Mouse (Mus musculus): ENCODE measurements around the gene Frmd4b. TPM values are rescaled to one million over a fixed set of nuclear protein-coding genes. Genes with fewer than 3 reads are reported as not detected.

Frmd4b gene
- polyA plus RNA-seq (2015; fragmentation: Nextera tagmentation; extraction: Ambion mirVana) = 9.5 and 10.6 TPM in 2 replicates

DNA sequence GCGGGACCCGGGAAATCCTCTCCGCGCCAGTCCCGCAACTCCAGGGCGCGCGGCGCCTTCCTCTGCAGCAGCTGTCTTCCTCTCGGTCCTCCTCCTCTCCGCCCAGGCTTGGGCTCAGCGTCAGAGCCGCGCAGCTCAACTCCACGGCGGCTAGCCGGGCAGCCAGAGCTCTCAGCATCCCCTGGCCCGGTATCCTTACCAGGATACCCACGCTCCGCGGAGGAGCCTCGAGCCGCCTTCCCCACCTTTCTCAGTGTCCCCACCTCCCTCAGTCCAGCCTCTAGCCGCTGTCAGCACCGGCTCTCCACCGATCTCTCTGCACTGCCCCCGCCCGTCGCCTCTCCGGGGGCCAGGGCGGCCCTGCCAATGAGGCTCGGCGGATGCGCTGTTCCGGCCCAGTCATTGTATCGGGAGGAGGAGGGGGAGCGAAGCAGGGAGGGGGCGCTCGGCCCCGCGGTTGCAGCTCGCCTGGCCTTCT, at the start of gene Frmd4b:
Frmd4b (minus strand) TSS at position 276 of the 478 bp plus-strand sequence.
- Histone ChIP-seq H3K4me1 (ENCODE audit: control insufficient read depth, insufficient read depth, low read length) (peaks cover 12% of the 10 kb centered on the region), H3K9me3 (ENCODE audit: control insufficient read depth, low read length) (no peaks in the 10 kb centered on the region), H3K4me3 (ENCODE audit: low read length) (peak within 1 kb of the TSS; percentile 67), H3K27ac (ENCODE audit: low read length) (peak within 1 kb of the TSS; percentile 23), H3K9ac (ENCODE audit: low read depth, low read length) (peak within 1 kb of the TSS; percentile 66), H3K27me3 (replicated peaks; ENCODE audit: control insufficient read depth, insufficient read depth, low read length) (peaks cover 13% of the 10 kb centered on the region), H3K36me3 (ENCODE audit: control insufficient read depth, insufficient read depth, low read length) (no peaks in the 10 kb centered on the region), H3K4me2 (ENCODE audit: low read depth, low read length) (peak within 1 kb of the TSS; percentile 95)
- ATAC-seq = peak; percentile 86
- WGBS = under 1% methylated on average over 42 of the region's 42 CpGs

DNA sequence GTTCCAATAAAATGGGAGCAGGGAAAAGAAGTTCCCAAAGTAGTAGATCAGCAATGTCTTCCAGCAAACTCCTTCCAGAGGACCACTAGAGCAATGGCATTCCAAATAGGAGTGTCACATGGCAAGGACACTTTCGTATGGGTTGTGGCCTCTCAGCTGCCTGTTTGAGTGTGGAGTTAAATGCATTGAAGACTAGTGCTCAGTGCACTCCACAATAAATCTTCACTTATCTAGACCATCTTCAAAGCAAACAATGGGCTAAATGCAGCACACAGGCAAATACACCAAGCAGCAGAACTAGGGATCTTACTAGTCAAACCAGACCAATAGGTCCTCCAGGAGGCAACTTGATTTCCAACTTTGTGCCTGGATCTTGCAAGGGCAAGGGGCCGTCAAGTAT, 49.1 kb upstream of the Frmd4b start:
- Histone ChIP-seq H3K9me3 (ENCODE audit: control insufficient read depth, low read length) (no peaks in the 10 kb centered on the region), H3K4me1 (ENCODE audit: control insufficient read depth, insufficient read depth, low read length) (no peaks in the 10 kb centered on the region), H3K36me3 (ENCODE audit: control insufficient read depth, insufficient read depth, low read length) (no peaks in the 10 kb centered on the region), H3K27me3 (replicated peaks; ENCODE audit: control insufficient read depth, insufficient read depth, low read length) (no peaks in the 10 kb centered on the region), H3K4me2 (ENCODE audit: low read depth, low read length) (no peak overlapping the region), H3K4me3 (ENCODE audit: low read length) (no peak overlapping the region), H3K27ac (ENCODE audit: low read length) (no peak overlapping the region), H3K9ac (ENCODE audit: low read depth, low read length) (no peak overlapping the region)
- no peak for ATAC-seq
- WGBS = 13% methylated on average over 2 of the region's 2 CpGs

DNA sequence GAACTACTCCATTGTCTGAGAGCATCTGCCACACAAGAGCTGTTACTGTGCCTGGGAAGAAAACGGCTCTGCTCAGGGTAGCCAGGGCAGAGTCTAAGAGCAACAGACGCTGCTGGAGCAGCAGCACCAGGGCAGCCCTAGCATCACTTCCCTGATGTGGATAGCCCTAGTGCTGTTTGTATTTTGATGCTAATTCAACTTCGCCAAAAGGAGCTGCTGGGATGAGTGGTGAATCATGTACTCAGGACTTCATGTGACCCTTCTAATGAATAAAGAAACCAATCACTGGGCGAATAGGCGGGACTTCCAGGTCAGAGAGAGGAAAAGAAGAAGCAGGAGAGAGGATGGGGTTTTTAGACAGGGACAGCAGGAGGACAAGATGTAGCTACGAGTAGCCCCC, 41.6 kb upstream of the Frmd4b start:
- ATAC-seq = no peak
- Histone ChIP-seq H3K4me1 (ENCODE audit: control insufficient read depth, insufficient read depth, low read length) (no peaks in the 10 kb centered on the region), H3K27ac (ENCODE audit: low read length) (no peak overlapping the region), H3K9ac (ENCODE audit: low read depth, low read length) (no peak overlapping the region), H3K4me3 (ENCODE audit: low read length) (no peak overlapping the region), H3K4me2 (ENCODE audit: low read depth, low read length) (no peak overlapping the region), H3K36me3 (ENCODE audit: control insufficient read depth, insufficient read depth, low read length) (no peaks in the 10 kb centered on the region), H3K9me3 (ENCODE audit: control insufficient read depth, low read length) (no peaks in the 10 kb centered on the region), H3K27me3 (replicated peaks; ENCODE audit: control insufficient read depth, insufficient read depth, low read length) (no peaks in the 10 kb centered on the region)
- 85% methylated on average over 6 of the region's 6 CpGs for WGBS

DNA sequence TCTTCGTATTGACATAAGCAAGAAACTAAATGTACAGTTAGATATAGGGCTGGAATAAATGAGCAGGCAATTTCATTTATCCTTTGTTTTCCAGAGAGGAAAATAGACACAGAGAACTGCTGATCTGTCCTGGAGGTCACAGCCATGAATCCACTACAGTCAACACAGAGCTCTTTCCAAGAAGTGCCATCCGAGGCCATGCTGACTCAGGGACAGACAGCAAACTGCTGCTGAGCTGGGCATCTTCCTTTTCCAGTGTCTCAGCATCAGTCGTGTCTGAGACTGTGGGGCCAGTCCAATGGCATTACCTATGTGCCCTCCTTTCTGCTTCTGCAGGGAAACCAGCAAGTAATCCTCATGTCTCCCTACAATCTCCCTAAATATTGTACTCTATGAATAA, 38.6 kb upstream of the Frmd4b start:
- Histone ChIP-seq H3K4me3 (ENCODE audit: low read length) (no peak overlapping the region), H3K9ac (ENCODE audit: low read depth, low read length) (no peak overlapping the region), H3K4me2 (ENCODE audit: low read depth, low read length) (no peak overlapping the region), H3K27me3 (replicated peaks; ENCODE audit: control insufficient read depth, insufficient read depth, low read length) (no peaks in the 10 kb centered on the region), H3K9me3 (ENCODE audit: control insufficient read depth, low read length) (no peaks in the 10 kb centered on the region), H3K4me1 (ENCODE audit: control insufficient read depth, insufficient read depth, low read length) (no peaks in the 10 kb centered on the region), H3K27ac (ENCODE audit: low read length) (no peak overlapping the region), H3K36me3 (ENCODE audit: control insufficient read depth, insufficient read depth, low read length) (no peaks in the 10 kb centered on the region)
- no peak for ATAC-seq
- whole genome bisulfite sequencing = 83% methylated on average over 3 of the region's 3 CpGs

DNA sequence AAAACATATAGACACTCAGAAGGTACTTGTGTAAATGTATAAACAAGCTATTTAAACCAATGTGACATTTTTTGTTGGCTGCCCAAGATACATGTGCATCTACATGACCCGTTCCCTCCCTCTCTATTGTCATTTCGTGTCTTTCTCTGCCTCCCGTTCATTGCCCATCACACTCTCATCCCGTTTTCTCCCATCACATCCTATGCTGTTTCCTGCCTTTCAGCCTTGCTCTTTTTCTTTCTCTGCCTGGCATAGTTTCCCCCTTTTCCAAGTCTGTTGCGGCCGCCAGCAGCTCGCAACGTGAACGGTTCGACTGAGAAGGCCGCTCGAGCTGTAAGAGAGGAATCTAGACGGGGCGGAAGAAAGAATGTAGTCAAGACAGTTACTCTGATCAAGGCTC, 30.2 kb upstream of the Frmd4b start:
- no peak overlapping the region for H3K4me3 ChIP-seq (ENCODE audit: low read length)
- H3K4me1 ChIP-seq (ENCODE audit: control insufficient read depth, insufficient read depth, low read length) = no peaks in the 10 kb centered on the region
- no peaks in the 10 kb centered on the region for H3K9me3 ChIP-seq (ENCODE audit: control insufficient read depth, low read length)
- no peak overlapping the region for H3K4me2 ChIP-seq (ENCODE audit: low read depth, low read length)
- no peak overlapping the region for H3K9ac ChIP-seq (ENCODE audit: low read depth, low read length)
- no peaks in the 10 kb centered on the region for H3K36me3 ChIP-seq (ENCODE audit: control insufficient read depth, insufficient read depth, low read length)
- H3K27ac ChIP-seq (ENCODE audit: low read length) = no peak overlapping the region
- no peaks in the 10 kb centered on the region for H3K27me3 ChIP-seq (replicated peaks; ENCODE audit: control insufficient read depth, insufficient read depth, low read length)
- ATAC-seq = no peak
- 95% methylated on average over 14 of the region's 14 CpGs for WGBS

DNA sequence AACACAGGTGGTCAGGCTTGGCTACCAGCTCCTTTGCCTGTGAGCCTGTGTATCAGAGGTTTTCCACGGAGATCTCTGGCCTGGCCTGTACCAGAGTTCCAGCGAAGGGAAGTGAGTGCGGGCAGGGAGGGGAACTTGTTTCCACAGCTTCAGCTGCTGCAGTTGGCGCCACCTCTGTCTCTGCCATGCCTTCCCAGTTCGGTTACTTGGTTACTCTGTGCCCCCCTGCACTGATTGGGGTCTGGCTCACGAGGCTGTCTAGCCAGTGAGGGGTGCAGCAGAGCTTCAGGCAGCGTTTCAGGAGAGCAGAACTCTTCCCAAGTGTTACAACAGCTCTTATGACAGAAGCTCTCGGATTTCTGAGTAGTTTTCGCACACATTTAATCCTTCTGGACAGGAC, 6.0 kb upstream of the Frmd4b start:
- Histone ChIP-seq H3K9ac (ENCODE audit: low read depth, low read length) (no peak overlapping the region), H3K27ac (ENCODE audit: low read length) (no peak overlapping the region), H3K4me2 (ENCODE audit: low read depth, low read length) (no peak overlapping the region), H3K36me3 (ENCODE audit: control insufficient read depth, insufficient read depth, low read length) (no peaks in the 10 kb centered on the region), H3K4me3 (ENCODE audit: low read length) (no peak overlapping the region), H3K9me3 (ENCODE audit: control insufficient read depth, low read length) (no peaks in the 10 kb centered on the region), H3K27me3 (replicated peaks; ENCODE audit: control insufficient read depth, insufficient read depth, low read length) (no peaks in the 10 kb centered on the region), H3K4me1 (ENCODE audit: control insufficient read depth, insufficient read depth, low read length) (no peaks in the 10 kb centered on the region)
- WGBS = 62% methylated on average over 9 of the region's 9 CpGs
- ATAC-seq = no peak

DNA sequence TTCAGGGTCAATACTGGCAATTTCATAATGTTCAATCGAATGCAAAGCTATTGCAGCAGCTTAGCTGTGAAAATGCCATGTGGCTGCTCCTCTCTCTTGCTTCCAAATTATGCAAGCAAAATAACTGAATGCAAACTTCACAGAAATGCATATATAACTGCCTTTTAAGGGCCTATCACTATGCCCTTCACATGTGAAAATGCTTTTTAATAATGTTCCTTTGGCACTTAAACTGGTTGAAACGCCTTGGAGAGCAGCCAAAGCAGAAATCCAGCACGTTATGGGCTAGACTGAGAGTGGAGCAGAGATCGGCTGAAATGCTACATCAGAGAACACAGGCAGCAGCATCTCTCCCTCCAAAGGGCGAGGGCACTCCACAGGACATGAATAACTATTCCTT, 4.9 kb upstream of the Frmd4b start:
- ATAC-seq = no peak
- no peaks in the 10 kb centered on the region for H3K9me3 ChIP-seq (ENCODE audit: control insufficient read depth, low read length)
- 53% methylated on average over 5 of the region's 5 CpGs for WGBS
- no peak overlapping the region for H3K9ac ChIP-seq (ENCODE audit: low read depth, low read length)
- peaks cover 4% of the 10 kb centered on the region; the same call in 1 of the 2 replicates for H3K27me3 ChIP-seq (replicated peaks; ENCODE audit: control insufficient read depth, insufficient read depth, low read length)
- H3K27ac ChIP-seq (ENCODE audit: low read length) = no peak overlapping the region
- no peak overlapping the region for H3K4me2 ChIP-seq (ENCODE audit: low read depth, low read length)
- H3K4me3 ChIP-seq (ENCODE audit: low read length) = no peak overlapping the region
- peaks cover 3% of the 10 kb centered on the region; the same call in 1 of the 2 replicates for H3K4me1 ChIP-seq (ENCODE audit: control insufficient read depth, insufficient read depth, low read length)
- H3K36me3 ChIP-seq (ENCODE audit: control insufficient read depth, insufficient read depth, low read length) = no peaks in the 10 kb centered on the region

DNA sequence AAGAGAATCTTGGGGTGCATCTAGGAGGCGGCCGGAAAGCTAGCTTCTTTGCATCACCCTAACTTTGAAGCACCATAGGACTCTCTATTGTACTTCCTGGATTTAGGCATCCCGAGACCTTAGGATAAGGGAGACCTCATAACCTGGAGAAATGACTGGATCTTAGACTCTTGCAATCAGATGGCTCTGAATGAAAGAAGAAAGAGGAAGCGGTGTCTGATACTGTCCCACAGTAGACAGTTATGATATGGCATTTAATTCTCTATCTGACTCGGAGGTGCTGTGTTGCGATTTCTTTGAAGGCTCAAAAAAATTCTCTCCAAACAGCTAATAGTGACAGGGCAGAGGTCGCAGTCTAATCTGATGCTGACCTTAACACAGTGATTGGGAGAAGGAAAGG, 433 bp upstream of the Frmd4b start:
- Histone ChIP-seq H3K4me2 (ENCODE audit: low read depth, low read length) (peak overlapping the region; percentile 95), H3K9ac (ENCODE audit: low read depth, low read length) (peak overlapping the region; percentile 66; the same call in 1 of the 2 replicates), H3K36me3 (ENCODE audit: control insufficient read depth, insufficient read depth, low read length) (no peaks in the 10 kb centered on the region), H3K27ac (ENCODE audit: low read length) (no peak overlapping the region), H3K4me1 (ENCODE audit: control insufficient read depth, insufficient read depth, low read length) (peaks cover 12% of the 10 kb centered on the region), H3K27me3 (replicated peaks; ENCODE audit: control insufficient read depth, insufficient read depth, low read length) (peaks cover 13% of the 10 kb centered on the region), H3K4me3 (ENCODE audit: low read length) (peak overlapping the region; percentile 67), H3K9me3 (ENCODE audit: control insufficient read depth, low read length) (no peaks in the 10 kb centered on the region)
- ATAC-seq = no peak
- WGBS = 24% methylated on average over 7 of the region's 7 CpGs

DNA sequence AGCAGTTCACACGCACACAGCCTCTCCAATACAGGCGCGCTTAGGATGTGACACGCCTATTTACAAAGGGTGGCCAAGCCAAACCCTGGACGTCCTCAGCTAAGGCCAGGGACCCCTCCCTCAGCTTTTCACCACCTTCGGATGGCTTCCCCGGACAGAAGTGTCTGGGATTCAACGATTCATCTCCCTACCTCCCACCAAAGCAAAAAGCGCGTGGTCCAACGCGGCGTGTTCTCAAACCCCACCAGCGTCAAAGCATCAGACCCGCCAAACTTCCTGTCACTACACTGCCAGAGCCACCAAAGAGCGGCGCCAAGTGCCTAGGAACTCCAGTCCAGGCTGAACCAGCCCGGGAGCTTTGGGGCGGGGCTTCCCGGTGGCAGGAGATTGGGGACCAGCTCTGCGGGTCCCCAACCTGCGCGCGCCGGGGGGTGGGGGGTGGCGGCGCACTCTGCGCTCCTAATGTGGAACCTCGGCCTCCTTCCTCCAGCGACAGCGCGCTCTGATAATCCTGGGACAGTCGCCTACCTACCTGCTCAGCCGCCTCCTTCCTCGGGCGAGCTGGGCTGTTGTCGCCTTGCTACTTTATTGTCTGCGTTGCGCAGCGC, 579 bp downstream of the Frmd4b start:
- peak; percentile 63 for ATAC-seq
- H3K4me3 ChIP-seq (ENCODE audit: low read length) = peak overlapping the region; percentile 67
- peaks cover 12% of the 10 kb centered on the region for H3K4me1 ChIP-seq (ENCODE audit: control insufficient read depth, insufficient read depth, low read length)
- peaks cover 13% of the 10 kb centered on the region for H3K27me3 ChIP-seq (replicated peaks; ENCODE audit: control insufficient read depth, insufficient read depth, low read length)
- no peaks in the 10 kb centered on the region for H3K36me3 ChIP-seq (ENCODE audit: control insufficient read depth, insufficient read depth, low read length)
- under 1% methylated on average over 40 of the region's 40 CpGs for WGBS
- H3K9ac ChIP-seq (ENCODE audit: low read depth, low read length) = peak overlapping the region; percentile 66
- no peaks in the 10 kb centered on the region for H3K9me3 ChIP-seq (ENCODE audit: control insufficient read depth, low read length)
- H3K4me2 ChIP-seq (ENCODE audit: low read depth, low read length) = peak overlapping the region; percentile 95
- peak overlapping the region; percentile 23 for H3K27ac ChIP-seq (ENCODE audit: low read length)
